Mouse (Mus musculus): ENCODE results near the gene Spef1.

DNA sequence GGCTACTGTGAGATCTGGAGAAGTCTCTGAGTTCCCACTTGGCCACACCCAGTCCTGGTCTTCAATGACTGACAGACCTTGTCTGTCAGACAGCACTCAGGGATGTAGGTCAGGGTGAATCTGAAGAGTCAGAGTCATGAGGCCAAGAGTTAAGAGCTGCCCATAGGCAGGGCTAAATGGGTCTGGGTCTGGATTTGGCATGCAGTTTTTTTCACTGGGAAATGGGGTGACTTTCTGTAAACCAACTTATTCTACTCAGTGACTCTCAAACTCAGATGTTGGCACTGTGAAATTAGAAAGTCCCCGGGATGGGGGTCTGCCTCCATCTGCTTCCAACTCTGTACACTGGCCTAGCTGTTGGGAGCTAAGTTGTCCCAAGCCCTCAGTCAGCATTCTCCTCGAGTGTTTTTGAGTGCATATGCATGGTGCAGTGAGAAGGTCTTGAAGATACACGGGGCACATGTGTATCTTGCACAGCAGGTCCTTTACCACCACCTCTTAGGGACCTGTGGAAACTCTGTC, 58.4 kb downstream of the Spef1 start:
- no peak for TF ChIP-seq CTCF (IDR thresholded peaks at IDR 0.05; ENCODE audit: extremely low read depth, insufficient read depth, insufficient read length, insufficient replicate concordance)
- TF ChIP-seq POLR2A (IDR thresholded peaks at IDR 0.05; ENCODE audit: low read depth, low read length), result no peak

Measured in spleen, adult 2 months (tissue).